Mouse (Mus musculus): ENCODE data around the gene 1600014C23Rik. TPM values are rescaled to one million over a fixed set of nuclear protein-coding genes. Genes with fewer than 3 reads are reported as not detected.

1600014C23Rik gene
- total RNA-seq, 1 experiment = not detected

DNA sequence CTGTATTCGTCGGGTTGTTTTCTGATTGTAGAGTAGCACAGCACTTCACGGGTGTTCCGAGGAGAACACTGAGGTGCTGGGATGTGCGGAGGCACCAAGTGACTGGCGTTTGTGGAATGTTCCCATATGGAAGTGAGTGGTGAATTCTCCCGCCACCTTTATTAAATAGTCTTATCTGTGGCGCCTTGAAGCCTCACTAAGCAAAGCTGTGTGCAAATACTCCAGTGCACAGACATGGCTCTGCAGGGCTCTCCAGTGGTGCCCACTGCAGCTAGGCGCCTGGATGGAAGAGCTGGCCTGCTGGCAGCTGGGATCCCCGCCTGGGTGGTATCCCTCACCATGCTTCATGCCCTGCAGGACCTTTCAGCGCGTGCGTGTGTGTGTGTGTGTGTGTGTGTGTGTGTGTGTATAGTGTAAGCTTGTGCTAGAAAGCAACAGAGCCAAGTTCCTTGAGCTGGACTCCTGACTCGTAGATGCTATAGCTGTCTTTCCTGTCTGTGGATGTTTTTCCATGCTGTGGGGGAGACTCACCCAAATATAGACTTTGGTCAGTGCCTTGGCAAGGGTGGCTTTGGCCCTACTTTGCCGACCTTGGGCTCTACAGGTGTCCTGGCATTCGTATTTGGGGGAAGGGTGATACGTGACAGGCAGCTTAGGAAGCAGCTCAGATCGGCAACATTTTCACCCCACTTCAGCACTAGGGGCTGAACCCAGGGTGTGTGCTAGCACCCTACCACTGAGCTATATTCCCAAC is 39.7 kb downstream of the 1600014C23Rik start:
- TF ChIP-seq CHD2 (IDR thresholded peaks at IDR 0.05; ENCODE audit: low read depth, low read length) (no peak), ZNF384 (IDR thresholded peaks at IDR 0.05; ENCODE audit: low read depth, low read length) (no peak), MAFK (IDR thresholded peaks at IDR 0.05; ENCODE audit: insufficient read depth, low read depth, low read length) (no peak), ZC3H11A (IDR thresholded peaks at IDR 0.05; ENCODE audit: borderline replicate concordance, low read depth, low read length) (no peak), HCFC1 (IDR thresholded peaks at IDR 0.05; ENCODE audit: borderline replicate concordance, insufficient read depth, low read length) (no peak)
- DNase-seq (ENCODE audit: low read depth, low spot score) = no peak

DNA sequence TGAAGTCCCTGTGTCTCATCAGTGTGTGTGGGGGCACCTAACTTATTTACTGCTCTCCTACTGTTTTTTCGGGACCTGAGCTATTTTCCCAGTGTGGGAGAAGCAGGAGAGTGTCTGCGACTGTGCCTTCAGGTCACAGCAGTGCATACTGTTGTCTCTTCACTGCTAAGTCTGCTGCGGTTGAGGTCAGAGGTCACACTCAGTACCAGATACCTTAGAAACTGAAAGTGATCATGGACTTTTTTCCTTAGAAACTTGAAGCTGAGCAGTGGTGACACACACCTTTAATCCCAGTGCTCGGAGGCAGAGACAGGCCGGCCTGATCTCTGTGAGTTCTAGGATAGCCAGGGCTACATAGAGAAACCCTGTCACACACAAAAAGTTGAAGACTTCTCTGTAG is 41.5 kb downstream of the 1600014C23Rik start:
- TF ChIP-seq CHD2 (IDR thresholded peaks at IDR 0.05; ENCODE audit: low read depth, low read length) = no peak
- no peak for TF ChIP-seq MAFK (IDR thresholded peaks at IDR 0.05; ENCODE audit: insufficient read depth, low read depth, low read length)
- no peak for TF ChIP-seq ZC3H11A (IDR thresholded peaks at IDR 0.05; ENCODE audit: borderline replicate concordance, low read depth, low read length)
- no peak for TF ChIP-seq ZNF384 (IDR thresholded peaks at IDR 0.05; ENCODE audit: low read depth, low read length)
- TF ChIP-seq HCFC1 (IDR thresholded peaks at IDR 0.05; ENCODE audit: borderline replicate concordance, insufficient read depth, low read length) = no peak
- in situ Hi-C loops (cut with MboI; ENCODE audit: low sequenced_read_pairs in 2 of 2, unreplicated experiment in 2 of 2) = no loop called here

More for the DNA sequence above, 39.7 kb downstream of the 1600014C23Rik start:
- H3K9me3 ChIP-seq (ENCODE audit: control insufficient read depth, insufficient read depth, low read depth, low read length) = no peaks in the 10 kb centered on the region
- in situ Hi-C loops (cut with MboI; ENCODE audit: low sequenced_read_pairs in 2 of 2, unreplicated experiment in 2 of 2) = no loop called here
- peaks cover 5% of the 10 kb centered on the region; the same call in 1 of the 2 replicates for H3K36me3 ChIP-seq (ENCODE audit: control insufficient read depth, insufficient read depth, low read length, poor library complexity, severe bottlenecking)
- H3K9ac ChIP-seq (ENCODE audit: insufficient read depth, low read depth, low read length, poor library complexity, severe bottlenecking) = no peak overlapping the region
- H3K27ac ChIP-seq (ENCODE audit: insufficient read depth, low read depth, low read length, poor library complexity, severe bottlenecking) = no peak overlapping the region
- 0 out of 4 replicates have a peak overlapping the region, but pooled peaks of 1 of the 2 experiments have one; percentile 1 for H3K4me3 ChIP-seq (ENCODE audit: insufficient read depth in 1 of 2, low read depth in 1 of 2, low read length in 2 of 2, poor library complexity in 1 of 2, severe bottlenecking in 1 of 2)
- H3K4me1 ChIP-seq (ENCODE audit: control insufficient read depth in 2 of 2, insufficient read depth in 2 of 2, low read length in 2 of 2, poor library complexity in 1 of 2) = peaks cover 9 to 18% of the 10 kb centered on the region in 2 experiments; a peak in 3 of 4 replicates

GRCm38 (mm10) chr17:45690044-45690443 is 43.6 kb downstream of the 1600014C23Rik start:
- Histone ChIP-seq H3K9me3 (ENCODE audit: control insufficient read depth, insufficient read depth, low read depth, low read length) (no peaks in the 10 kb centered on the region), H3K9ac (ENCODE audit: insufficient read depth, low read depth, low read length, poor library complexity, severe bottlenecking) (no peak overlapping the region), H3K27ac (ENCODE audit: insufficient read depth, low read depth, low read length, poor library complexity, severe bottlenecking) (no peak overlapping the region), H3K36me3 (ENCODE audit: control insufficient read depth, insufficient read depth, low read length, poor library complexity, severe bottlenecking) (no peaks in the 10 kb centered on the region), H3K4me1 (ENCODE audit: control insufficient read depth in 2 of 2, insufficient read depth in 2 of 2, low read length in 2 of 2, poor library complexity in 1 of 2) (peaks cover 6 to 7% of the 10 kb centered on the region in 2 experiments; a peak in 3 of 4 replicates), H3K4me3 (ENCODE audit: insufficient read depth in 1 of 2, low read depth in 1 of 2, low read length in 2 of 2, poor library complexity in 1 of 2, severe bottlenecking in 1 of 2) (no peak overlapping the region)
- in situ Hi-C loops (cut with MboI; ENCODE audit: low sequenced_read_pairs in 2 of 2, unreplicated experiment in 2 of 2) = no loop called here
- DNase-seq (ENCODE audit: low read depth, low spot score) = no peak
- TF ChIP-seq CHD2 (IDR thresholded peaks at IDR 0.05; ENCODE audit: low read depth, low read length) = no peak
- TF ChIP-seq HCFC1 (IDR thresholded peaks at IDR 0.05; ENCODE audit: borderline replicate concordance, insufficient read depth, low read length) = no peak
- TF ChIP-seq ZNF384 (IDR thresholded peaks at IDR 0.05; ENCODE audit: low read depth, low read length) = no peak
- TF ChIP-seq ZC3H11A (IDR thresholded peaks at IDR 0.05; ENCODE audit: borderline replicate concordance, low read depth, low read length) = no peak

More for the DNA sequence above, 41.5 kb downstream of the 1600014C23Rik start:
- no peaks in the 10 kb centered on the region for H3K36me3 ChIP-seq (ENCODE audit: control insufficient read depth, insufficient read depth, low read length, poor library complexity, severe bottlenecking)
- H3K9ac ChIP-seq (ENCODE audit: insufficient read depth, low read depth, low read length, poor library complexity, severe bottlenecking) = no peak overlapping the region
- no peak overlapping the region for H3K4me3 ChIP-seq (ENCODE audit: insufficient read depth in 1 of 2, low read depth in 1 of 2, low read length in 2 of 2, poor library complexity in 1 of 2, severe bottlenecking in 1 of 2)
- no peaks in the 10 kb centered on the region for H3K9me3 ChIP-seq (ENCODE audit: control insufficient read depth, insufficient read depth, low read depth, low read length)
- H3K27ac ChIP-seq (ENCODE audit: insufficient read depth, low read depth, low read length, poor library complexity, severe bottlenecking) = no peak overlapping the region
- H3K4me1 ChIP-seq (ENCODE audit: control insufficient read depth in 2 of 2, insufficient read depth in 2 of 2, low read length in 2 of 2, poor library complexity in 1 of 2) = peaks cover 9 to 13% of the 10 kb centered on the region in 2 experiments; a peak in 3 of 4 replicates
- no peak for DNase-seq (ENCODE audit: low read depth, low spot score)

- Histone ChIP-seq H3K36me3 (ENCODE audit: control insufficient read depth, insufficient read depth, low read length, poor library complexity, severe bottlenecking) (no peaks in the 10 kb centered on the region), H3K4me3 (ENCODE audit: insufficient read depth in 1 of 2, low read depth in 1 of 2, low read length in 2 of 2, poor library complexity in 1 of 2, severe bottlenecking in 1 of 2) (no peak overlapping the region), H3K4me1 (ENCODE audit: control insufficient read depth in 2 of 2, insufficient read depth in 2 of 2, low read length in 2 of 2, poor library complexity in 1 of 2) (peaks cover 0 to 5% of the 10 kb centered on the region in 2 experiments; a peak in 1 of 4 replicates), H3K9ac (ENCODE audit: insufficient read depth, low read depth, low read length, poor library complexity, severe bottlenecking) (no peak overlapping the region), H3K27ac (ENCODE audit: insufficient read depth, low read depth, low read length, poor library complexity, severe bottlenecking) (no peak overlapping the region), H3K9me3 (ENCODE audit: control insufficient read depth, insufficient read depth, low read depth, low read length) (no peaks in the 10 kb centered on the region)
- DNase-seq (ENCODE audit: low read depth, low spot score) = no peak
- TF ChIP-seq MAFK (IDR thresholded peaks at IDR 0.05; ENCODE audit: insufficient read depth, low read depth, low read length) (no peak), ZC3H11A (IDR thresholded peaks at IDR 0.05; ENCODE audit: borderline replicate concordance, low read depth, low read length) (no peak), ZNF384 (IDR thresholded peaks at IDR 0.05; ENCODE audit: low read depth, low read length) (no peak), HCFC1 (IDR thresholded peaks at IDR 0.05; ENCODE audit: borderline replicate concordance, insufficient read depth, low read length) (no peak)
- in situ Hi-C loops (cut with MboI; ENCODE audit: low sequenced_read_pairs in 2 of 2, unreplicated experiment in 2 of 2) = no loop called here
Measured at GRCm38 (mm10) chr17:45689120-45689519, 44.5 kb downstream of the 1600014C23Rik start.
